Mouse (Mus musculus) limb, embryonic 14.5 days (tissue): ENCODE results near the gene Hnrnpf. TPM values are rescaled to one million over a fixed set of nuclear protein-coding genes. Genes with fewer than 3 reads are reported as not detected.

Source experiments
- ATAC-seq: fragments of 200-750 bp; cut with Nextera tagmentation; 2 replicates; pipeline ENCODE4 v1.8.0; 2017; ENCODE audit warnings: low read depth, moderate number of reproducible peaks, moderate TSS enrichment; ENCODE audit not compliant: low FRiP score
- DNase-seq: peaks from one replicate; pipeline ENCODE4 v3.0.0-alpha.2; 2015; ENCODE audit warnings: low spot score
- H3K27ac ChIP-seq: fragments of 300-500 bp; sonication (generic); replicated peaks from 2 replicates; pipeline ENCODE4 v1.5.1; 2014; ENCODE audit warnings: low read depth, mild to moderate bottlenecking, low read length, moderate library complexity, mixed read lengths
- H3K27me3 ChIP-seq: fragments of 300-500 bp; sonication (generic); 2 replicates; pipeline ENCODE4 v1.6.1; 2014; ENCODE audit warnings: low read length, mixed read lengths; ENCODE audit not compliant: control insufficient read depth, insufficient read depth
- H3K36me3 ChIP-seq: fragments of 300-500 bp; sonication (generic); 2 replicates; pipeline ENCODE4 v1.6.1; 2014; ENCODE audit warnings: mild to moderate bottlenecking, low read length, moderate library complexity, mixed read lengths; ENCODE audit not compliant: control insufficient read depth, insufficient read depth
- H3K4me1 ChIP-seq: fragments of 300-500 bp; sonication (generic); 2 replicates; pipeline ENCODE4 v1.6.1; 2014; ENCODE audit warnings: antibody characterized with exemption, low read length, mixed read lengths; ENCODE audit not compliant: control insufficient read depth, insufficient read depth
- H3K4me2 ChIP-seq: fragments of 300-500 bp; sonication (generic); replicated peaks from 2 replicates; pipeline ENCODE4 v1.6.1; 2014; ENCODE audit warnings: low read depth, mild to moderate bottlenecking, low read length, moderate library complexity; ENCODE audit not compliant: severe bottlenecking
- H3K4me3 ChIP-seq: fragments of 300-500 bp; sonication (generic); replicated peaks from 2 replicates; pipeline ENCODE4 v1.5.1; 2014; ENCODE audit warnings: low read length
- H3K9ac ChIP-seq: fragments of 300-500 bp; sonication (generic); 2 replicates; pipeline ENCODE4 v1.6.1; 2014; ENCODE audit warnings: mild to moderate bottlenecking, low read depth, low read length, moderate library complexity; ENCODE audit not compliant: severe bottlenecking
- H3K9me3 ChIP-seq: fragments of 300-500 bp; sonication (generic); 2 replicates; pipeline ENCODE4 v1.6.1; 2016; ENCODE audit warnings: low read length; ENCODE audit not compliant: control insufficient read depth
- POLR2A ChIP-seq: fragments of 200-500 bp; IDR thresholded peaks from 2 replicates; pipeline ENCODE4 v1.8.0; 2012; ENCODE audit warnings: inconsistent platforms, mild to moderate bottlenecking, moderate library complexity, borderline replicate concordance; ENCODE audit not compliant: insufficient read depth, insufficient read length; ENCODE audit errors: extremely low read depth
- WGBS: fragments of 180-500 bp; shearing (Covaris S2); extraction: QIAGEN DNeasy Blood & Tissue Kit; methylation state at CpG from one replicate; pipeline ENCODE4 v1.1.7; 2014; 5-methylcytosine and 5-hydroxymethylcytosine counted together
- polyA plus RNA-seq, 2 experiments: library from polyadenylated mRNA; depleted of rRNA in 1 of 2; stranded (reverse) in 1 of 2; unstranded in 1 of 2; fragments of >200 nt; fragmentation: Nextera tagmentation in 1 of 2; extraction: Ambion mirVana in 1 of 2; gene quantifications; 2 replicates each; pipeline versions ENCODE4 v1.2.1 to v1.2.3; 2012 to 2014

Gene Hnrnpf
- 385 and 486 TPM in 2 replicates for polyA plus RNA-seq (2012; rRNA removed)
- polyA plus RNA-seq (2014; fragmentation: Nextera tagmentation; extraction: Ambion mirVana): 609 and 633 TPM in 2 replicates

GRCm38 (mm10) chr6:117900126-117901080, at the start of gene Hnrnpf:
Gene Hnrnpf, plus strand, starts transcription at chr6:117900324.
- WGBS: 80% methylated on average over 16 of the region's 17 CpGs
- Histone ChIP-seq H3K36me3 (no peaks in the 10 kb centered on the region), H3K27ac (no peak within 1 kb of the TSS), H3K4me2 (no peak within 1 kb of the TSS), H3K4me1 (peaks cover 4% of the 10 kb centered on the region; the same call in 1 of the 2 replicates), H3K4me3 (no peak within 1 kb of the TSS), H3K9ac (no peak within 1 kb of the TSS), H3K9me3 (no peaks in the 10 kb centered on the region), H3K27me3 (no peaks in the 10 kb centered on the region)
- ATAC-seq (no peak), DNase-seq (no peak)
- TF ChIP-seq POLR2A: no peak

- no peak overlapping the region for H3K4me2 ChIP-seq
- 52% methylated on average over 2 of the region's 2 CpGs for WGBS
- TF ChIP-seq POLR2A: no peak
- no peaks in the 10 kb centered on the region for H3K4me1 ChIP-seq
- DNase-seq: no peak
- H3K9me3 ChIP-seq: no peaks in the 10 kb centered on the region
- H3K9ac ChIP-seq: no peak overlapping the region
- H3K27ac ChIP-seq: no peak overlapping the region
- no peak for ATAC-seq
- H3K4me3 ChIP-seq: no peak overlapping the region
- peaks cover 31% of the 10 kb centered on the region for H3K36me3 ChIP-seq
- no peaks in the 10 kb centered on the region for H3K27me3 ChIP-seq
Measured at GRCm38 (mm10) chr6:117851747-117852146, 48.4 kb upstream of the Hnrnpf start.

- no peak overlapping the region for H3K4me2 ChIP-seq
- DNase-seq (peak; percentile 26), ATAC-seq (no peak)
- H3K4me1 ChIP-seq: no peaks in the 10 kb centered on the region
- H3K9ac ChIP-seq: no peak overlapping the region
- no peak for TF ChIP-seq POLR2A
- no peak overlapping the region for H3K4me3 ChIP-seq
- no peaks in the 10 kb centered on the region for H3K27me3 ChIP-seq
- WGBS: 82% methylated on average over 1 of the region's 1 CpGs
- no peaks in the 10 kb centered on the region for H3K36me3 ChIP-seq
- no peaks in the 10 kb centered on the region for H3K9me3 ChIP-seq
- no peak overlapping the region for H3K27ac ChIP-seq
Measured at GRCm38 (mm10) chr6:117857990-117858389, 42.1 kb upstream of the Hnrnpf start.

GRCm38 (mm10) chr6:117861848-117862247, 38.3 kb upstream of the Hnrnpf start, which contains the start of gene Zfp239:
Gene Zfp239, plus strand, starts transcription at chr6:117862100.
- WGBS: 69% methylated on average over 6 of the region's 6 CpGs
- Histone ChIP-seq H3K4me3 (peak within 1 kb of the TSS; percentile 64), H3K4me1 (0 out of 2 replicates have a peak, but pooled peaks cover 5% of the 10 kb centered on the region), H3K9me3 (no peaks in the 10 kb centered on the region), H3K27me3 (no peaks in the 10 kb centered on the region), H3K9ac (peak within 1 kb of the TSS; percentile 67), H3K4me2 (peak within 1 kb of the TSS; percentile 75), H3K27ac (no peak within 1 kb of the TSS), H3K36me3 (no peaks in the 10 kb centered on the region)
- ATAC-seq: no peak
- TF ChIP-seq POLR2A: no peak
- DNase-seq: no peak

GRCm38 (mm10) chr6:117862465-117862864, 37.7 kb upstream of the Hnrnpf start:
- 76% methylated on average over 8 of the region's 8 CpGs for WGBS
- peak overlapping the region; percentile 64 for H3K4me3 ChIP-seq
- H3K4me2 ChIP-seq: peak overlapping the region; percentile 75; the same call in 1 of the 2 replicates
- ATAC-seq (no peak), DNase-seq (no peak)
- no peak for TF ChIP-seq POLR2A
- H3K9me3 ChIP-seq: no peaks in the 10 kb centered on the region
- no peak overlapping the region for H3K9ac ChIP-seq
- H3K27ac ChIP-seq: no peak overlapping the region
- H3K36me3 ChIP-seq: no peaks in the 10 kb centered on the region
- no peaks in the 10 kb centered on the region for H3K27me3 ChIP-seq
- 0 out of 2 replicates have a peak, but pooled peaks cover 5% of the 10 kb centered on the region for H3K4me1 ChIP-seq
